Mouse (Mus musculus): Measurements from ENCODE around the gene Vps13d.
A peak's percentile ranks its signal among the peaks of the same experiment; 100 is the strongest.

The Vps13d gene

DNA sequence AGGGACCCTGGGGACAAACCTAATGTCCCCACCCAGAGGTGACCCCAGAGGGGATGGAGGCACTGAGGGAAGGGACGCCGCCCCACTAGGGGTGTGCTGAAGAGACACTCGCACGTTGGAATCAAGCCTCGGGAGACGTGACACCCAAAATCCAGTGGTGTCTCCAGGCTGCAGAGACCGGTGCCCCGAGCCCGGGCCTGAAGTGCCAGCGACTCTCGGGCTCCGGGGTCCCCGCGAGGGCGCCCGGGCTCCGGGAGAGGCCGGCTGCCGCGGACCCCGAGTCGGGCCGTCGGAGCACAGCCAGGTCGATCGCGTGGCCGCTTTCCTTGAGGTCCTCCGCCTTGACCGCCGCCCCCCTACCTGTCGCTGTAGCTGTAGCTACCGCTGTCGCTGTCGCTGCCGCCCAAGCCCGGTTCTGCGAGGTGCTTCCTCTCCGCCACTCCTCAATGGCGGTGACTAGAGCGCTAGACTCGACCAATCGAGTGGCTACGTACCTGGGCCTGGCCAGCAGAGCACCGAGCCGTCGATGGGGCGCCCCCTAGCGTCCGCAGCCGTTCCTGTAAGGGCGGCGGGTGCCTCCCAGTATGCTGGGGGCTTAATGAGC is at the start of gene Vps13d:
TSS of gene Vps13d (minus strand) at position 447 of the 604 bp plus-strand sequence.
- peak; percentile 80 for DNase-seq (ENCODE audit: low spot score)

DNA sequence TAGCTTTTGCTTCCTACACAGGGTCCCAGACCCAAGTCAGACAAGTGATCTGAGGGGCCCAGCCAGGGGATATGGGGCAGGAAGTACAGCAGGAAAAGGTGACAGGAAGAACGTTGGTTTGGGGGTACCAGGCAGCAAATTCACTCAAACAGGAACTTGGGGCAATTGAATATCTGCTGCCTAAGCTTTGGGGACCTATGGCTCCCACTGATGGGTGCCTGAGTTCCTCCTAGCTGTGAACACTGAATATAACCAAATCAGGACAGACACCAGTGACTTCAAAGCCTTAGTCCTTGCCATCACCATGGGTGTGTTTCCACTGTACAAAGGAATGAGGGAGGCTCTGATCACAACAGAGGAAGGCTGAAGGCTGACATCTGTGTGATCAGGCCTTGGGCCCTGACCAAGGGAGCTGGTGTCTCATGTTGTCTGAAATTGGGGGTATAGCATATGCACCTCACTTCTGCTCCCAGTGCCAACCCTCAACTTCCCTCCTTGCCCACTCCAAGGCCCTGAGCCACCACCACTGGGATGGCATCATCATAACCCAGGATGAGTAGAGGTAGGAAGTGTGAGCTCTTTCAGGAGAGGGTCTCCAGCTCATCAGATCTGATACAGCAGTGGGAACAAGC is 48.0 kb upstream of the Vps13d start:
- DNase-seq (ENCODE audit: low spot score): no peak

DNA sequence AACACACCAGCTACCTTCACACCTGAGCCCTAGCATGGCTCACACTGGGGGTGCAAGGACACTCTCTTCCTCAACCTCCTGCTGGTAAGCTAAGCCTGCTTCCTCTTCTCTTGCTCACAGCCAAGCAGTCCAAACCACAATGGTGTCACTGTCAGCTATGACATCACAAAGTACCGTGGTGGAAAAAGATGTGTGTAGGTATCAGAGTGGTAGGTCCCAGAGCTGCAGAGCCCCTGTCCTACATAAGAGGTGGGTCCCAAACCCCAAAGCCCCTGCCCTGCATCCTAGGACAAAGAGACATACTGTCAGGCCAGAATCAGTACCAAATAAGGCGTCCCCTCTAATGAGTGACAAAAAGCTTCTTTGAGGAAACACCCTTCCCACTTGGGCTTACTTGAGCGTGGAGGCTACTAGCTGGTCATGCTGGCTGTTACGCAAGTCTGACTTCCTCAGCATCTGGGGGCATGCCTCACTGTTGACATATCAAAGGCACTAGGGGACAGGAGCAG is 46.0 kb upstream of the Vps13d start:
- no peak for DNase-seq (ENCODE audit: low spot score)

DNA sequence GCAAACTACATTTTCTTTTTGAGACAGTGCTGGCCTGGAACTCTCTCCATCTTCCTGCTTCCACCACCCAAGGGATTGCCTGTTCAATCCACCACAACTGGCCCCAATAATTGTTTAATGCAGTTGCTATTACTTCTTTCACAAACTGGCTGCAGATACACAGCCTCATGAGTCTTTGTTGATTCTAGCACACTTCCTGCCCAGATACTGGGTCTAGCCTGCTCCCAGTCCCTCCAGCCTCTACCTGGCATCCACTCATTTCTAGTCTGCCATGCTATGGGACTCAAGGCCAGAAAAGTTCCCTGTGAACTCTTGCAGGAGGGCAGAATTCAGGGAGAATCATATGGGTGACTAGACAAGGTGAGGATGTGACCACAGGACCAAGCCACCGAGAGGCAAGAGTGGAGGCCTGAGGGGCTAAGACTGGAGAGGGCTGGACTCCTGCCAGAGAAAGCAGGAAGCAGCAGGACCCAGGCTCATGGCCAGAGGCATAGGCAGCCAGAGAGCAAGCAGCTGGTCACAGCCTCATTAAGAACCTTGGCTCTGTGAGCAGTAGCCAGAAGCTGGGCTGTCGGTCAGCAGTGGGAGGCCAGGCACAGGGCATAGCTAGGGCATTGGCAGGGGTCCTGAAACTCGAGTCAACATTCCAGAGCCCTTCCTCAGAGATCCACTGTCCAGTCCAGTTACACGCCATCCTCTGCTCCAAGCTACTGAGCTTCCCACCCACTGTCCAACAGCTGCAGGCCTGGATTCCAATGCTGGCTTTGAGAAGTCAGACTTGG is 44.4 kb upstream of the Vps13d start:
- peak; percentile 68 for DNase-seq (ENCODE audit: low spot score)

DNA sequence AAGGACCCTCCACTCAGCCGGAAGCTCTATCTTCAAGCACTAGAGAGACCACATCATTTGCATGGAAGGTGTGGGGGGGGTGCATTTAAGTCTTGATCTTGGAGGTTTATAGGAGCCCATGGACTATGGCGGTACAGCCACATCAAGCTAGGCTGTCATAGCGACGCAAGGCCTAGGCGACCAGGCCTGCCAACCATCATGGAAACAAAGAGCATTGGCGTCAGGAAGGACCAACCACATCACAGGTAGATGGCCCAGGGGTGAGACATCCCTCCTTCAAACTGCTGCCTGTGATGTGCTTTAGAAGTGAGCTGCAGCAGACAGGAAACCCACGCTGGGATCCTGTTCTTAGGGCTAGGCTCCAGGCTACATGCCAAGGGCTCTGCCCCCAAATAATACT is 41.2 kb upstream of the Vps13d start:
- no peak for DNase-seq (ENCODE audit: low spot score)

DNA sequence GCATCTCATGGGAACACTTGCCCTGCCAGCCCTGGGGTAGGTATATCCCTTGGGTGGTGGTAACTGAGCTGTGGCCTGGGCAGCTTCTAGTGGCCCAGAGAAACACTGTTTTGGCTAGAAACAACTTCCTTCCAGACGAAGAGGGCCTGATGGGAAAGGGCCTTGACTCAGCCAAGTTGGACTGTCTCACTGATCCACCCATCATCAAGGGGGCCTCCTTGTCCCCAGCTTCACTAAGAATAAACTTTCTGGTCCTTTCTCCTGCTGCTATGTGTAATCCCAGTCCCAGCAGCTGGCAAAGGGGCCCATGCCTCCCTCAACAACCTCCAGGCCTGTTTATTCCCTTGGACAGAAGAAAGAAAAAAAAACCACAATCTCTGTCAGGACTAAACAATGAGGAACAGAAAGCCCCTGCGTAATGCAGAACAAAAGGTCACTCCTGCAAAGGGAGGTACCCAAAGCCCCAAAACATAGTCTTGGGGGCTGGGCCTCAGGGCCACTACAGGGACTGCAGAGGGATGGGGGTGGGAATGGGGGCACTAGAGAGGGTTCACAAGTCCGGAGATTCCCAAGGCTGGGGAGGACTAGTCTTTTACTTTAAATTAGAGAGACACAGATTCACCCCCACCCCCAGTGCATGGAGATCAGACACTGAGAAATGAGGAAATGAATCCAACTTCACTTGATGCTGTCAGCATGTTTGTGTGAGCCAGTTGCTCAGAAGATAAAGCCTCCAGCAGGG is 38.9 kb upstream of the Vps13d start:
- DNase-seq (ENCODE audit: low spot score): peak; percentile 51

DNA sequence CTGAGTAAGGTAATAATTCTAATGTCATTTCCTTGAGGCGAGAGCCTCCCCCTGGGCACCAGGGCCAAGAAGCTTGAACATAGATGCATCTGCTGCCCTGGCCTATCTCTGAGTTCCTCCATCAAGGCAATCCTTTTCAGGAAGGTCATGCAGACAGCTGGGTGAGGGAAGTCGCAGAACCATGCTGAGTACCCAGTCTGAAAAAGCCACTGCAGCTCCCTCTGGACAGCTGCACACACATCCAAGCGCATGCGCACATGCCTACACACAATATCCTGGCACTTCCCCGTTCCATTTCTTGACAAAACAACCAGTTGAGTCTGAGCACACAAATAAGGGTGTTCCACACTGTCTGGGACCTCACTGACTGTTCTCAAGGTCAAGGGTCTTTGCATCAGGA is 36.9 kb upstream of the Vps13d start:
- DNase-seq (ENCODE audit: low spot score): no peak

DNA sequence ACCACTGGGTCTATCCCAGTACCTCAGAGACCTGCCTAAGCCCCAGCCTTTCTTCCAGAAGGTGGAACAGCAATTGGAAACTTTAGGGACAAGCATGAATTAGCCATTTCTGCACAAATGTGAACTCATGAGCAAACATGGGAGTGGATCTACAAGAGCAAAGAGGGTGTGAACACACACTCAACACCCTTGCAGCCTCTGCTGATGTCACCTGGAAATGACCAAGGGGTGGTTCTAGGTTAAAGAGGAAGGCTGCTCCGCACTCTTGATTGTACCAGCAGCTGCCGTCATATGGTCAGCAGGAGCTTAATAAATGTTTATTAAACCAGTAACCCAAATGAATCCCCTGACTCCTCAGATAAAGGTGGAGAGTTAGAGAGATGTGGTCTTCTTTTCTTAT is 35.8 kb upstream of the Vps13d start:
- DNase-seq (ENCODE audit: low spot score): no peak

DNA sequence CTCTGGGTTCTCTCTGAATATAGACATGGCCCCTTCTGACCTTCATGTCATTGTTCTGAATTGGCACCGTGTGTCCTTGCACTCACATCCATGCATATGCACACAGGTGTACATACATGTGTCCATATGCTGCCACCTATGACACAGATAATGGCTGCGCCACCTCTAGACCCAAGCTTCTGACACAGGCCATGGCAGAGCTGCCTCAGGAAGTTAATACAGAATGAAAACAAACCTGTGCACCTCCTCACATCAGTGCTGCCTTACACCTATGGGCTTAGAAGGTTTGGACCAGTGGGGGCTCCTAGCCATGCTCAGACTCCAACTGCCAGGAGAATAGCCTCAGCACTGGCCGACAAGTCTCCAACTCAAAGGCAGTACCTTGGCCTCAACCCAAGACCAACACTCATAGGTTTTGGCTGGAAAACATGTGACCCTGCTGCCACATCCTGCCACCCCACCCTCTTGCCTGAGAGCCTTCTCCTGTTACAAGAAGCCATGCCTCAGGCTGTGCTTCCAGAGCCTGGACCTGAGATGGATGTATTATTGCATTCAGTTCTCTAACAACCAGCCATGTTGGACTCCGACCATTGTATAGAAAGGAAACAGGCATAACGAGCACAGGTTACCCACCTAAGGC is 34.8 kb upstream of the Vps13d start:
- DNase-seq (ENCODE audit: low spot score): no peak

DNA sequence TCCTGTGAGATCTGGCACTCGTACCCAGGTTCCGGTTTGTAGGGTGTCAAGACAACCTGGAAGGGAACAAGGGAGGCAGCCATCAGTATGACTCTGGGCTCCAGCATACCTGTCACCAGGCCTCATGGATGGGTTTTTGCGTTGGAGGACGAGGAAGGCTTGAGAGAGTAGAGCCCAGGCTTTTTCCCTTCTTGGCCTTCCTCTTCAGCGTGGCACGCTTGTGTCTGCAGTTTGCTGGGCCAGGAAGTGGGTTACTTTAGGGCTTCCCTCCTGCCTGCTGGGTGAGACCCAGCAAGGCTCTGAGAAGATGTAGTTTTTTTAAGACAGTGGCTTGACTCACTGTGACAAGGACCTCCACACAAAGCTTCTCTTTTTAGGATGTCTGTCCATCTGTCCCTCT is 34.2 kb upstream of the Vps13d start:
- no peak for DNase-seq (ENCODE audit: low spot score)

DNA sequence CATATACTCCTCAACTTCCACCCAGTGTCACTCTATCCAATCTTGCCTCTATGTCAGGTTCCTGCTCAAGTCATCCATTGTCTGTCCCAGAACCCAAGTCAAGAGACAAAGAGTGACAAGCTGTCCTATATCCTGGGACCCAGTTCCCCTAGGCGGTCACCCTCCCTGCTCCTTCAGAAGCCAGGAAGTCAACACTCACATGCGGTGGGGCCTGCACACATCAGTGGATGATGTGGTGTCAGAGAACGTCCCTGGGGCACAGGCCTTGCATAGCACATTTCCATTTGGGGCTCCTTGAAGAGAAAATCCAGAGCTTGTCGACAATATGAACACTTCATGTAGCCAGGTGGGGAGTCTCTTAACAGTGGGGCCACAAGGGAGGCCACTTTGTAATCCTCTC is 29.8 kb upstream of the Vps13d start:
- DNase-seq (ENCODE audit: low spot score): no peak

DNA sequence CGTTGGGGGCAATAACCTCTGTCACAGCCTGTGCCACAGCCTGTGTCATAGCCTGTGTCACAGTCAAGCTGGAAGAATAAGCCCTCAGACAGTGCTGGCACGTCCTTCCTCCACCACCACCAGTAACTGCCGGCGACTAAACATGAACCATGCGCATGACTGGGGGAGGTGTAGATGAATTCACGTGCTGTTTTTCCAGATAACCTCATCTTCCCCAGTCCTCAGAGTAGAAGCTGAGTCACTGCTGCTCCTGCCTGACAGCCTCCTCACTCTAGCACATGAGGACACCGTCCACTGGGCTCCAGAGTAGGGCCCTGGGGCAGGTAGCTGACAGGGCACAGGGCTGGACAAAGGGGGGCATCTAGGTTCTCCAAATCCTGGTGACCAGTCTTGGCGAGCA is 27.3 kb upstream of the Vps13d start:
- DNase-seq (ENCODE audit: low spot score): no peak

DNA sequence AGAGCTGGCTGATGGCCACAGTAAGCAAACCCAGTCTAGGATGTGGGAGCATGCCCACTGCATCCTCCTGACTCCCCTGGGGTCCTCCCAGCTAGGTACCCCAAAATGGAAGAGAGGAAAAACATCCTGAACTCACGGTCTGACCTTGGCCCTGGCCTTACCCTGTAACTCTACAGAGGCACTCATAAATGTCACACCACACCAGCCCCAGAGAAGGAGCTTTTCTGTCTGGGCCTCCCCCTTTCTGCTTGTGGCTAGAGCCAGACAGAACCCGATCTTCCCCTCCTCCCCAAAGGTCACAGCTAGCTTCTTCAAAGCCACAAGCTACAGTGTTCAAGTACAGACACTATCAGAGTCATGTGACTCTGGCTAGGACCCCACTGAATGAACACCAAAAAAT is 26.6 kb upstream of the Vps13d start:
- DNase-seq (ENCODE audit: low spot score): no peak

DNA sequence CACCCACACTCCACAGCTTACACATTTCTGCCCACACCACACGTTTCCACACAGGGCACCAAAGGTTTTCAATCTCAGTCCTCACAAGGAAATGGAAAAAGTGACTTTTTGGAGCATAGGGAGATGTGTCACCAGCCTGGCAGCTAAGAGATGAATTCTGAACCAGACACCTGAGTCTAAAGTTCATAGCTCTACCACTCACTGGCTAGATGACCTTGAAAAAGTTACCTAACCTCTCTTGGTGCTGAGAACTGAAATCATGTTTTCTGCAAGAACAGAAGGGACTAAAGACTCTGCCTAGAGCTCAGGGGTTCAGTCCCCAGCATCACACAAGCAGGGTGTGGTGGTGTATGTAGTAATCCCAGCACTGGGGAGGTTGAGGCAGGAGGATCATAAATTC is 25.2 kb upstream of the Vps13d start:
- no peak for DNase-seq (ENCODE audit: low spot score)

DNA sequence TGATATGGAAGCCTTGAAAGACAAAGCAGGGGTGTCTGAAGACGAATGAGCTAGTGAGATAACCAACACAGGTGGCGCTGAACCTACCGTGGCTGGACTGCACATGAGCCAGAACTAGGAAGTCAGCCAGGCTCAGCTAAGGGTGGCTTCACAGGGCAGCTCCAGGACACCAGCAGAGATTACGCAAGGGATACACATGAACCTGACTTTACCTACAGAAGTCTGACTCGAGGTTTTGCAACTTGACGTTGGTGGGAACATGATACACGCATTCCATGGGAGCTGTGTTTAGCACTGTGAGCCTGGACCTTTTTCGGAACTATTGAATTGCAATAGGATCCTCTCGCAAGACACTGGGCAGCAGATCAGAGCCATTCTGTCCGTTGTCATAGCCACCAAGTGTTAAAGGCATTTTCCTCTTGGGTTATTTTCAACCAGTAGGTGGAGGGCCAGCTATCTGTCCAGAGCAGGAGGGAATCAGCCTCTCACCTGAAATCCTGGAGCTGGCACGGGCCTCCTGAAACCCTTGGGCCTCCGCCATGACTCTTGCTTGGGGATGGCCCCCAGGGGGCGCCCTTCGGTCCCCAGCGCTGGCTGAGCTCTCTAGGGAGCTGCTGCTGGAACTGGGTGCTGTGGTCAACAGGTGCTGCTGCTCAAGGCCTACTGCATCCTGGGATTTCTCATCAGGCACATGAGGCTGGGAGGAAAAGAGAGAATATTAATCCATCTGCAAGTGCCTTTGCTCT is 24.6 kb upstream of the Vps13d start:
- DNase-seq (ENCODE audit: low spot score): no peak

DNA sequence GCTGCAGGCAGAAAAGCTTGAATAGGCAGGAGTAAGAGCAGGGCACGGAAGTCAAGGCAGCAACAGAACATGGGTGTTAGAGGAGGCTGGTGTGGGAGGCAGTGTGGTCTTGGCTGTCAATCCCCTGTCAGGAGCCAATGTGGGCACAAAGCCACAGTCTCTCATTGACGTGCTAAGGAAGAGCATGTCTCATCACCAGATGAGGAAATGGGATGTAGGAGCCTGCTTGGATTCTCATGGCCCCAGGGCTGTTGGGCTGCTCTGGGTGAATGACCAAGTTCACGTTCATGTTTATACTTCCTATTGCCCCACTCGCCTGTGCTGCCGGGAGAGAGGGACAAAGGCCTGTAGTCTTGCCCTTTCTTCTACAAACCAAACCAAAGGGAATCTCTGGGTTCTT is 23.0 kb upstream of the Vps13d start:
- no peak for DNase-seq (ENCODE audit: low spot score)

DNA sequence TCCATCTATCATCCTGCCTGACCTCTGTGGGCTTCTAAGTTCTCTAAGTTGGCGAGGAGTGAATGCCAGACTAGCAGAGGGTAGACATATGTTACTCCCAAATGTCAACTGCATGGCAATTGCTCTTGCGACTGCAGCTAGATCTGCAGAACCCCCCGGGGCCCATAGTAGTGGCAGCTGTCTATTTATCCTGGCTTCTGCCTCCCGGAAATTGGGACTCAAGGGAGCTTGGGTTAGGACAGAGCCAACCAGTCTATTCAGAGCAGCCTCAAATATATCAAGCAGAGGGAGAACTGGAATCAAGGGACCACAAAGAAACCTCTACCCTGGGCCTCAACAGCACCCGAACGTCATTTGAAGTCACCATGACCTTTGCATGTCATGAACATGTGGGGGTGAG is 22.2 kb upstream of the Vps13d start:
- no peak for DNase-seq (ENCODE audit: low spot score)

DNA sequence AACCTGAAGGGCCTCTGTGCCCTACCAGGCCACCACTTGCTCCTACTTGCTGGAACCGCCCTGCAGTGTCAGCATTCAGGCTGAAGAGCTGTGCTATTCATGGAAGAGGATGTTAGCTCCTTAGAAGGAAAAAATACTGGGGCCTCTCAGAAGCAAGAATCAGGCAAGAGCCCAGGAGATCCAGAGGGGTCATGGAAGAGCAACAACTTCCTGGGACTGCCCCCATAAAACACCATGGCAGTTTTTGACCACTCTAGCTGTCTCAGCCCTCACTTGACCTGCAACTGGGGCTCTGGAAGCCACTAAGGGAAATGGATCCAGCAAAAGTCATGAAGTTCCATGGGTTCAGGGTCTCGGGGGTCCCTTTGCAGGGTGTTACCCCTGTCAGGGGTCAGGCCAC is 20.6 kb upstream of the Vps13d start:
- no peak for DNase-seq (ENCODE audit: low spot score)

DNA sequence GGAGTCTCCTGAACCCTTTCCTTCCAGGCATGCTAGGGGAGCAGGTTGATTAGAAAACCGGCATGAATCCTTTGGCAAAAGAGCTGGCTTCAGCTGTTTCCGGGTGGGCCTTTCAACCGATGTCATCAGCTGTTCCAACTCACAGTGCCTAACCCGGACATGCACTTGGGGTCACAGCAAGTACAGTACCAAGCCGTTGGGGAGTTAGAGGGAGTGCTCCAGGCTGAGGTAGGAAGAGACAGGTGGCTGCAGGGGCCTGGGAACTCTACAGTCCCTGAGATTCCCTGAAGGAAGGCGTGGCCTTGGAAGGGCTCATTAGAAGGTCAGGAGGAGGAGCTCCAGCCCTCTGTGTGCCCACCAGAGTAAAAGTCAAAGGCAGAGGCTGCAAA is 20.0 kb upstream of the Vps13d start:
- no peak for DNase-seq (ENCODE audit: low spot score)

DNA sequence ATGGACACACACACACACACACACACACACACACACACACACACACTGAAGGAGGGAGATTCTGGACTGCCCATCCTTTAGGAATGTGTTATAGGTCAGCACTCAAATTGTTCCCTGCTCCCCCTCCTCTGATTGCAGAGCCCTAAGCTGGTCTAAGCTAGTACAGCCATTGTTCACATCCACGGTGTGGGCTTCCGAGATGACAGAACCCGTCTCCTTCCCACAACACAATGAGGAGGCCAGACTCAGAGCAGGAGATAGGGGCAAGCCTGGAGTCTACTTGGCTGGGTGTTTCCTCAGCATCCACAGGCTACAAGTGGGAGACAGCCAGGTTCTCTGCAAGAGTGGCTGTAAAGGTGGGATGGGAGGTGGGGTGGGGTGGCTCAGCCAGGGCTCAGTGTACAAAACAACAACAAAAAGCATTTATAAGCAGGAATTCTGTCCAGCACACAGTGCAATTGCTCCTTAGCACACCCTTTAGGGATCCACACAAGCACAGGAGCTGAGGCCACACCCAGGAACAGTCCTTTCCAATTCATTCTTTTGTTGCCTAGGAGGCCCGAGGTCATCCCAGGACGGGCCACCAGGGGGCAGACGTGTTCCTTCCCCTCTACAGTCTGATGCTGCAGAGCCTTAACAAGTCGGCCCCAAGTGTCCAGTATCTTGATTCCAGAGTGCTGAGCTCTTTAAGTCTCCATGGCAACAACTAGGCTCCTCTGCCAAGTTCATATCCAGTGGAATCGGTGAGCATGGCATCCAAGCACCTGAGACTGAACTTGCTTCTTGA is 19.4 kb upstream of the Vps13d start:
- peak; percentile 79 for DNase-seq (ENCODE audit: low spot score)

DNA sequence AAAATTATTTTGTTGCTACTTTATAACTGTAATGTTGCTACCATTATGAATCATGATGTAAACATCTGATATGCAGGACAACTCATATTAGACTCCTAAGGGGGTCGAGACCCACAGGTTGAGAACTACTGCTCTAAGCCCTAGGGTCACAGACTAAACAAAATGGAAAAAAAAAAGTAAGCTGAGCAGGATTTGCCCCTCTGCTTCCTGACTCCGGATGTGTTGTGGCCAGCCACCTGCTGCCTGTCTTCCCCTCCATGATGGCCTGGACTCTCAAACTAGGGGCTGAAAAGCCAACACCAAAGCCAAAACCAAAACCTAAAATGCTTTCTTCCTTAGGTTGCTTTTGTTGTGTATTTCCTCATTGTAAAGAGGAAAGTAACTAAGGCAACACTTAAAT is 16.3 kb upstream of the Vps13d start:
- no peak for DNase-seq (ENCODE audit: low spot score)

Measured in ovary, adult 18-20 months (tissue).